Mouse (Mus musculus): ENCODE results near the gene 4931408C20Rik.

4931408C20Rik gene

GRCm38 (mm10) chr1:26686842-26687760 is at the start of gene 4931408C20Rik:
4931408C20Rik (minus strand) TSS chr1:26687460.
- DNase-seq = peak; percentile 12

- peak; percentile 1 for DNase-seq
These were observed 666 bp upstream of the 4931408C20Rik start for GRCm38 (mm10) chr1:26687926-26688325.

- DNase-seq = no peak
These were observed 1.1 kb downstream of the 4931408C20Rik start for GRCm38 (mm10) chr1:26685952-26686693.

GRCm38 (mm10) chr1:26685383-26685782 is 1.9 kb downstream of the 4931408C20Rik start:
- DNase-seq = no peak

GRCm38 (mm10) chr1:26649704-26650388 is 37.4 kb downstream of the 4931408C20Rik start:
- no peak for DNase-seq

- no peak for DNase-seq
These were observed 51.2 kb downstream of the 4931408C20Rik start for GRCm38 (mm10) chr1:26636051-26636450.

All from lung, postnatal 14 days (tissue).